Mouse (Mus musculus) T-helper 1 cell (primary cell): ENCODE measurements around the gene AW011738.

ENCODE experiments used
- in situ Hi-C: fragments of 300-600 bp; cut with MboI, MseI; formaldehyde crosslinking; loops from one replicate; pipeline ENCODE4 v1.15.1; 2025; ENCODE audit warnings: high pct_unique_total_duplicates

The AW011738 gene

DNA sequence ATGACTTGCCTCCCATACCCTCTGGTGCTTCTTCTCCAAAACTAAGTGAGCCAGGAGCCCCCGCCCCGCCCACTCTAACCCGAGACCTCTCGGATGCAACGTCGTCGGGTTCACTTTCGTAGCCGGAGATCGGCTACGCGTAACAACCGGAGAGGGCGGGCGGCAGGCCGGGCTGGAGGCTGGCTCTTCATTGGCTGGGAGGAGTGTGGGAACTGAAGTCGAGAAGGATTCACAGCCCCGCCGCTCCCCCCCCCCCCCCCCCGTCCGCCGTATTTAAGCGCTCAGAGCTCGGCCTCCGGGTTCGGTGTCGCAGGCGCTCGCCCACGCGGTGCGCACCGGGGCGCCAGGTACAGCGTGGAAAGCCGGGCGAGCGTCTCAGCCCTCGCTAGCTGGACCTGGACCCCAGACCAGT is at the start of gene AW011738:
TSS of gene AW011738 (plus strand) at position 304 of the 412 bp plus-strand sequence.
- in situ Hi-C loops, result no loop called here

- in situ Hi-C loops, result no loop called here
Observed at GRCm38 (mm10) chr4:156154771-156155170, 48.3 kb upstream of the AW011738 start.

DNA sequence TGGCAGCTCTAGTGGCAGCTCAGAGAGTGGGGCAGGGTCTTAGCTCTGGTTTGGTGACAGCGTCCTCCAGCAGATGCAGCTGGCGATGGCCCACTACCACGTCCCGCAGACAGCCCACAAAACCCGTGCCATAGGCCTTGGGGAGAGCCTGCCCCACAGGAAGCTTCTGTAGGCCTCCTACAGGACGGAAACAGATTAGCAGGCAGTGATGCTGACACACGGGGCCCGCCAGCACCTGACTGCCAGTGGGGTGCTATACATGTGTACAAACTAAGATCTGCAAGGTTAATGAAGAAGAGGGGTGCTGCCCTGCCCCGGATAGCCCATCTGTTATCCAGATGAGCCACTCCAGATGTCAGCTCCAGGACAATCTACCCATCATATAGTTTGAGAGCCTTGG is 36.6 kb upstream of the AW011738 start:
- in situ Hi-C loops, result no loop called here

DNA sequence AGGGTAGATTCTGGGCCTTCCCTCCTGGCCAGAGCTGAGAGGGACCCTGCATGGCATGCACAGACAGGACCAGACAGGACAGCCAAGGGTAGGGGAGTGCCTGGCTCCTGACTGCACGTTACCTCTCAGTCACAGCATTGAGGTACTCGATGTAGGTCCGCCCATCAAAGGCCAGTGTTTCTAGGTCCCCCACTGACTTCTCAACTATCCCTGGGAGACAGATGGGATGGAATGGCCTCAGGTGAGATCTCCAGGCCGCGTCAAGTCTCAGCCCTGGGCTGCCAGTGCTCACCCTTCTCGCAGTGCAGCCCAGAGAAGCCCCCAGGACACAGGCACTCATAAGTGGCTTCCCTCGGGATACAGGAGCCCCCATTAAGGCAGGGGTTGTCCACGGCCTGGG is 34.5 kb upstream of the AW011738 start:
- in situ Hi-C loops, result no loop called here

DNA sequence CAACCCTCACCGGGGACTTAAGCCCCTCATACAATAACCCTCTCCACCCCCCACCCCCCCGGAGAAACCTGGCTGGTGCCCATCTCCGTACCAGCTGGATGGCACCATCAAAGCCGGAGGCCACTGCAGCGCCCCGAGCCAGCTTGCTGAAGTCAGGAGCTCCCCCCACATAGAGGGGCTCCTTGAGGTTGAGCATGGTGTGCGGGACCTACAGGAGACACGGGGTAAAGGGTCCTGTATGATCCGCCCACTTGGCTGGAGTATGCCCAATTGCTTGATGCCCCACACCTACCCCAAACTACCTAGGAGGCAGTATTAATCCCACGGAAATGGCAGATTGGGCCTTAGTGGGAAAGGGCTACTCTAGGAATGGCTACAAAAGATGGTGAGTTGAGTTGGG is 34.0 kb upstream of the AW011738 start:
- in situ Hi-C loops, result no loop called here

- in situ Hi-C loops, result loop anchor here (5.0 kb wide), 1 partner anchor 730 kb away; no protein-coding TSS in a partner anchor
Observed at GRCm38 (mm10) chr4:156171828-156172227, 31.3 kb upstream of the AW011738 start.

- in situ Hi-C loops, result no loop called here
Observed at GRCm38 (mm10) chr4:156177630-156178029, 25.5 kb upstream of the AW011738 start.

- in situ Hi-C loops, result no loop called here
Observed at GRCm38 (mm10) chr4:156183747-156184146, 19.4 kb upstream of the AW011738 start.

GRCm38 (mm10) chr4:156184291-156184954 is 18.7 kb upstream of the AW011738 start:
- in situ Hi-C loops, result no loop called here

DNA sequence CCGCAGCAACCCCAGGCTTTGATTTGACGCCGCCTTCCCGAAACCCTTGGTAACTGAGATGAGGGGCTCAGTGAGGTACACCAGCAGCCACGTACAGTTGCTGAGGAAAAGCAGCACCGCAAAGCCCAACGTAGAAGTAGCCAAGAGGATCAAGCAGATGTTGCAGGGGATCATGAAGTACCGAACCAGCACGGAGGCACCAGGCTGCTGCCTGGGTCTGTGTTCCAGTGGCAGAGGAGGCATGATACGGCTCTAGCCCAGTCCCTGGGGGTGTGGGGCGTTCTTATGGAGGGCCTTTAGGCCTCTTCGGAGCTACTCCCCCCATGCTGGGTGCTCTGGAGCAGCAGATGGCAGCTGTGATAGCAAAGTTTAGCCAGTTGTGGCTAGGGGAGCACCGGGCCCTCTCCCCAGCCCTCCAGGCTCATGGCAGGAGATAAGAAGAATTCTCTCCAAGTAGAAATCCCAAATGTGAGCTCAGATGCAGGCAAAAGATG is 17.6 kb upstream of the AW011738 start:
- in situ Hi-C loops, result no loop called here

- in situ Hi-C loops, result no loop called here
Observed at GRCm38 (mm10) chr4:156185950-156186850, 16.9 kb upstream of the AW011738 start.

DNA sequence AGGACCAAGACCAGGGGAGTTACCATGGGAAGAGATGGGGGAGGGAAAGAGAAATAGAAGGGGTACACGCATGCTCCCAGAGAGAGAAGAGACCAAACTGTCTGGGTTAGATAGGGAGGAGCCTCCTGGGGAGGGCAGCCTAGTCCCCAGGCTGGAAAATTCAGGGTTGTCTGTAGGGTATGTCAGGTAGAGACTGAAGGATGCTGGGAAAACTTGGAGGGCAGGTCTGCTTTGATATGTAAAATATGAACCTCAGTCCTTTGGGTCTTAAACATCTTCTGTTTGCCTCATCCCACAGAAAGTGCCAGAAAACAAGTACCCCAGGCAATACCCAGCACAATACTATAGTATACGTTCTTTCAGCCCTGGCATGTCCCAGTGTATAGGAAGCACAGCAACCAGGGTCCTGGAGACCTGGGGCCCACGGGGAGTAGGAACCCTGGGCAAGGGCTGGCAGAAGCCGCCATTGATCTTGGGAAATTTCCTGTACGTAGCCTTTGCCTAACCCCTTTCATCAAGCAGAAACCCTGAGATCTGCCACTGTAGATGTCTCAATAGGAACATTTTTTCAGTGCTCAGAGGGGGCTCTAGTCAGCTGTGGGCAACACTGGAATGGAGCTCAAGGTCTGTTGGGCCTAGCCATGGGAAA is 14.8 kb upstream of the AW011738 start:
- in situ Hi-C loops, result no loop called here

- in situ Hi-C loops, result no loop called here
Observed at GRCm38 (mm10) chr4:156188811-156189323, 14.2 kb upstream of the AW011738 start.

- in situ Hi-C loops, result no loop called here
Observed at GRCm38 (mm10) chr4:156192421-156193199, 10.5 kb upstream of the AW011738 start.

DNA sequence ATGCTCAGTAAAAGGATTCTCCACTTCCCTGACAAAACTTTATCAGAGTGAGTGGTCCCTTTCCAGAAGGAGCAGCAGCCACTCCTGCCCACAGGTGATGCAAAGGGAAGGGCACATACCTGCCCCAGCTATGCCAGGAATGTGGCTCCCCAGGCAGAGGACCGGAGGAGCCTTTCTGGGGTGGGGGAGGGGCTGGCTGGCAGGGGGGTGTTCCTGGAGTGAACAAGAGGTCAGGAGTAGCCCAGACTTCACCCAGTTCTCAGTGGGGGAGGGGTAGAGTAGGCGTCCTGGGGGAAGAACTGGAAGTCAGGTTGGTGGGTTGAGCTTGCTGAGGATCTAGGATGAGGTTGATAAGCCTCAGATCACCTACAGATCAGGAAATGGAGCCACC is 9.9 kb upstream of the AW011738 start:
- in situ Hi-C loops, result no loop called here

GRCm38 (mm10) chr4:156193906-156194305 is 9.2 kb upstream of the AW011738 start:
- in situ Hi-C loops, result no loop called here

DNA sequence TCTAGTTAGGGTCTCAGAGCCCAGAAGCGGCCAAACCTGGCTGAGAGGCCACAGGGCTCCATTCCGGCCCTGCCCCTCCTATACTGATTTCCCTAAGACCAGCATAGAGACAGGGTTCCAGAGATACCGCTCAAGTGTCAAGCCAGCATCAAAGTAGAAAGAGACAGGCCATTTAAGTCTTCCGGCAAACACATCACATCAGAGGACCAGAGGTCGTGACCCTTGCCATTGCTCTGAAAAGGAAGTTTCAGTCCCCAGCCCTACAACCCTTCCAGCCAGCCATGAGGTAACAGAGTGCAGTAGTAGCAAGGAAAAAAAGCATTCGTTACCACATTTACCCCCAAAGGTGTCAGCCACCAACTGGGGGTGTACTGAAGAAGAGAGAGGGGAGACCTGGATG is 8.8 kb upstream of the AW011738 start:
- in situ Hi-C loops, result no loop called here

DNA sequence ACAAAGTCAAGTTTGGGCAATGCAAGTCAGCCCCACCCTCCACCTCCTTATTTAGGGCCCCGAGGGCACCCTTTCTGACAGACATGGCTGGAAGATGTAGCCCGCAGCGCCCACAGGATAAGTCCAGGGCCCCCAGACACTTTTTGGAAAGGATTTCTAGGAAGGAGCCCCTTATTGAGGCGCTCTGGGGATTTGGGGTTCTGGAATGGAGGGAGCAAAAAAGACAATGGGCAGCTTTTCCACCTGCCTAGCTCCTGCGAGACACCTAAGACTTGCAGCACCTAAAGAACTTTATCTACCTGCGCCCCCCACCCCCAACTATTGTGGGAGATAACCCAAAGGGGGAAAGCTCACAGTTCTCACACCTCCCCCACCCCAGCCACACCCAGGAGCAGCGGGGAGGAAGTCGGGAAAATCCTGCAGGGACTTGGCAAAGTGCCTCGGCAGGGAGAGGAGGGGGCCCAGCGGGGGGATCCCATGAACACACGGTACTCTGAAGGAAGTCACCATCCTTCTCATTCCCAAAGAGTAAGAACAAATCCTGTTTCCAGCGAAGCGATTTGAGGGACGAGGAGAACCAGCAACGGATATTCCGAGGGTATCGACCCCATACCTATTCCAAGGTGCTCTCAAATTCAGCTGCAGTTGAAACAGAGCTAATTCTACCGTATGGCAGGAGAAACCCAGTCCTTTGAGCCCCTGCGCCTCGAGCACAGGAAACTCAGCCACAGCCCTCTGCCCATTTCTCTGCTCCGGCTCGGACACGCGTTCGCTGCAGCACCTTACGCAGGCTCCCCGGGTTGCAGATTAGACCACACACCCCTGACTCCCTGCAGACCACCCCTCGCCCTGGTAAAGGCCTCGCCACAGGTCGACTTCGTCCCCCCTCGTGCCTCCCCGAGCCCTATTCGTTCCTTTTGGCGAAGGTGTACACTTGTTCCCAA is 6.9 kb upstream of the AW011738 start:
- in situ Hi-C loops, result no loop called here

DNA sequence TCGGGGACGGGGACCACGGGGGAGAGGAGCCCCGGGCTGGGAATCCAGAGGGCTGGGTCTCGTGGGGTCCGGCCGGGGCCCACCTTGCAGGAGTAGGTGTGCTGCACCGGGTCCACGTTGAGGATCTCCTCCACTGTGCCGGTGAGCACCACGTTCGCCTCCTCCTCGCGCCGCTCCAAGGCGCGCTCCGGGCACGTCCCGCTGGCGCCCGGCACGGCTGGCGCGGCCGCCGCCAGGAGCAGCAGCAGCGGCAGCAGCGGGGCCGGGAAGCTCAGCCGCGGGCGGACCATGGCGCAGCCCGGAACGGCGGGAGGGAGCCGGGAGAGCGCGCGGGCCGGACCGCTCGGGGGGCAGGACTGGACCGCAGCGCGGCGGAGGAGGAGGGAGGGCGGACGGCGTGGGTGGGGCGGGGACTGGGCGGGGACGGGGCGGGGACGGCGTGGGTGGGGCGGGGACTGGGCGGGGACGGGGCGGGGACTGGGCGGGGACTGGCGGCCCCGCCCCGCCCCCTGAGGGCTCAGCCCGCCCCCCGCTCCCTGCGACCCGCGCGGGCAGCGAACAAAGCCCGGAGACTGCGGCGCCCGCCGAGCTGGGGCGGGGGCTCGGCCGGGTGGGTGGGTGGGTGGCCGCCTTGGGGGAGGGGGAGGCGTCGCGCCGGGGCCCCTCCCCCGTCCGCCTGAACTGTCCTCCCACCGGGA is 5.8 kb upstream of the AW011738 start, which contains the start of gene Agrn:
TSS of gene Agrn (minus strand) at position 358 of the 698 bp plus-strand sequence.
- in situ Hi-C loops, result no loop called here
